Mouse (Mus musculus) spleen, adult 12 weeks (tissue): Measurements from ENCODE around the gene Rnft2.

Experiments used
- DNase-seq: peaks from one replicate; pipeline ENCODE4 v3.0.0; 2022; ENCODE audit warnings: low spot score

Rnft2 gene

DNA sequence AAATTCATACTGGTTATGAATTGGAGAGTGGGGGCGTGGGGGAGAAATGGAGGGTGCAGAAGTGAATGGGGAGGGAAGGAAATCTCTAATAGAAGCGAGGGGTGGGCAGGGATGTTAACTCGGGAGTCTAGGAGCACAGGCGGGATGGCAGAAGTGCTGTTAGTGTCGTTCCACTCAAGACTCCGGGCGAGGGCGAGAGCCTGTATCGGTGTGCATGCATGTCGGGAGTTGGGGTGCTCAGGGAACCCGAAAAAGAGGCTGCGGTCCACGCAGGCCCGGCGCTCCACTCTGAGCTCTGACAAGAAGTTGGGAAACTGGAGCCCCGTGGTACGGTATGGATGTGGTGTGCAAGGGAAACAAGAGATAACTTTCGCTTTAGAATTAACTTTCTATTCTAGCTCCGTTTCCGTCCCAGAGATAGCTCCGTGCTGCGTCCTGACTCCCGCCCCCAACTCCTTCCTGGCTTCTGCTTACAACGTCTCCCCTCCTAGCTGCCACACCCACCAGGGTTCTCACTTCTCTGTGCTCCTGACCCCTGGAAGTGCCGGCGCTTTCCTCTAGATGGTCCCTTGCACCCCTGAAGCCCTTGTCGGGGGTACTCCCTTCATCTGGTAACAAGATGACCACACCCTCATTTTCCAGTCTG, 72.7 kb downstream of the Rnft2 start:
- no peak for DNase-seq

- no peak for DNase-seq
Measured at GRCm38 (mm10) chr5:118171665-118172064, 73.3 kb downstream of the Rnft2 start.

GRCm38 (mm10) chr5:118170888-118171529, 73.9 kb downstream of the Rnft2 start:
- no peak for DNase-seq

- no peak for DNase-seq
Measured at GRCm38 (mm10) chr5:118169222-118170221, 75.4 kb downstream of the Rnft2 start.

- DNase-seq: no peak
Measured at GRCm38 (mm10) chr5:118167561-118167995, 77.3 kb downstream of the Rnft2 start.

- no peak for DNase-seq
Measured at GRCm38 (mm10) chr5:118165462-118165861, 79.5 kb downstream of the Rnft2 start.

GRCm38 (mm10) chr5:118164581-118164980, 80.3 kb downstream of the Rnft2 start, which contains the start of gene Hrk:
Gene Hrk, plus strand, starts transcription at chr5:118164648.
- DNase-seq: no peak

DNA sequence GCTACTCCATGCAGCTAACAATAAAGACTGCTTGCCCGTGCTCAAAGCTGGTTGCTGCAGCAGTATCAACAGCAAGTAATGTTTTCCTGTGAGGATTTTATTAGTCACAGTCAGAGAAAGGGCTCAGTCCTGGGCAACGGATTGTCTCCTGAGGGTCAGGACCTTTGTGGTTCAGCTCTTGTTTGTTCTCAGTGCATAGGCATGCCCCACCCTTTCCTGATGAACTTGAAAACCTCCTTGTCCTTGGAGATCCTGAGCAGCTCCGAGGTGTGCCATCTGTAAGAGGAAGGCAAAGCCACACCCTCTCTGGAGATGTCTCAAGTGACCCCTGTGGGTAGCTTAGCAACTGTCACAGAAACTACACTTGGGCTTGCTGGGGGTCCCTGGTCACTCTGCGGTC, 84.2 kb downstream of the Rnft2 start:
- DNase-seq: no peak

GRCm38 (mm10) chr5:118156976-118157375, 87.9 kb downstream of the Rnft2 start:
- no peak for DNase-seq

- DNase-seq: no peak
Measured at GRCm38 (mm10) chr5:118155565-118155947, 89.4 kb downstream of the Rnft2 start.

- DNase-seq: peak; percentile 59
Measured at GRCm38 (mm10) chr5:118154839-118155564, 89.9 kb downstream of the Rnft2 start, which contains the start of gene Fbxw8. Gene Fbxw8, minus strand, starts transcription at chr5:118155464.

GRCm38 (mm10) chr5:118149711-118150110, 95.2 kb downstream of the Rnft2 start:
- DNase-seq: no peak

- no peak for DNase-seq
Measured at GRCm38 (mm10) chr5:118147264-118147663, 97.7 kb downstream of the Rnft2 start.

- no peak for DNase-seq
Measured at GRCm38 (mm10) chr5:118145999-118146679, 98.8 kb downstream of the Rnft2 start.

- no peak for DNase-seq
Measured at GRCm38 (mm10) chr5:118145458-118145857, 99.5 kb downstream of the Rnft2 start.

- no peak for DNase-seq
Measured at GRCm38 (mm10) chr5:118144770-118145169, 100.1 kb downstream of the Rnft2 start.

DNA sequence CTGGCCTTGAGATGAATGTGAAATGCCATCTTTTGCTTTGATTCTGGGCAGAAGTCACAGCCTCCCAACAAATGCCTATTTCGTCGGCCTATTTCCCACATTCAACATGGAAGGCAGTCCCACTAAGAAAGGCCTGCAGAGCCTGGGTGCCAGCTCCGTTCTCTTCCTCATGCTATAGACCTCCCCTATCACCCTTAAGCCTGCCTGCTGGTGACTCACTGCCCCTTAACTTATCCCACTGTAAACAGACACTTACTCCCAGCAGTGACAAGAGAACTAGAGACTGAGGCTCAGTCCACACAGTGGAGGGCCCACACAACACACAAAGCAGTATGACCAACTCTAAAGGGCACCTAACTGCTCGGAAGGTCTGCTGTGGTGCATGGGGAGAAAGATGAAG, 100.6 kb downstream of the Rnft2 start:
- no peak for DNase-seq

DNA sequence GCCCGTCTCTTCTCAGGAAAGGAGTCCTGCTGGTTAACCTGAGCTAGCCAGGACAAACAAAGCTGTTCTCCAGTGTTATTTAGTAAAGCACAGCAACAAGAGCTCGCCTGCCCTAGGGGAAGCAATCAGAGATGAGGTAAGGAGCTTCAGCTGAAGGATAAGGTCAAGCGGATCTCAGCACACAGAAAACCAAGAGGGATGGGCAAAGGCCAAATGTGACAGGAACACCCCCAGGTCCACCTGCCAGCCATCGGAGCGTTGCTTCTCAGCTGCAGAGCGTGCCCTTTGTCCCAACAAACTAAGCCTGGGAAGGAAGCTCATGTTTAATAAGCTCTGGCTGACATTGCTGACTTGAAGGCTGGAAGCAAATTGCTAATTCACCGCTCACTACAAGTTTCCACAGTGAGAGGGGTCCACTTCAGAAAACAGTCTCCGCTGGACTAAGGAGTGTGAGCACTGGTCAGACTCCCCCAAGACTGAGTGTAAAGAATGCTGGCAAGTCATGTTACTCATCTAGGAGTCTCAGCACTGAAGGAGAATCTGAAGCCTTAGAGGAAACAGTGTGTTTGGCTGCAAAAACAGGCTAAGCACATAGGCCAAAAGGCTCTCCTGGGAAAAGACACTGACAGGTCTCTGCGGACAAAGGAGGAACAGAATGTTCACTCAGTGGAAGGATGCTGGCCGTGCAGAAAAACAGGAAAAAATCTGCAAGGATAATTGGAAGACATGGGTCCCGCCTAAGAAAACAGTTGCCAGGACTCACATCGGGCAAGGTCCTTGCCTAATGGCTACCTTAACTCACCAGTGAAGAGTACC, 101.5 kb downstream of the Rnft2 start:
- no peak for DNase-seq

GRCm38 (mm10) chr5:118142471-118142870, 102.4 kb downstream of the Rnft2 start:
- no peak for DNase-seq
